Mouse (Mus musculus) heart, postnatal 0 days (tissue): ENCODE data around the gene Pdcl. TPM values are rescaled to one million over a fixed set of nuclear protein-coding genes. Genes with fewer than 3 reads are reported as not detected.

Experiments
- ATAC-seq: fragments of 200-750 bp; cut with Nextera tagmentation; 2 replicates; pipeline ENCODE4 v1.8.0; 2017; ENCODE audit warnings: low read depth, moderate number of reproducible peaks, moderate library complexity; ENCODE audit not compliant: insufficient read depth
- DNase-seq: peaks from one replicate; pipeline ENCODE4 v3.0.0-alpha.2; 2016; ENCODE audit warnings: low spot score
- H3K27ac ChIP-seq: fragments of 300-500 bp; sonication (generic); 2 replicates; pipeline ENCODE4 v1.5.1; 2014; ENCODE audit warnings: low read depth, mild to moderate bottlenecking
- H3K27me3 ChIP-seq: fragments of 300-500 bp; sonication (generic); 2 replicates; pipeline ENCODE4 v1.6.1; 2014; ENCODE audit warnings: low read length, mixed read lengths; ENCODE audit not compliant: control insufficient read depth, insufficient read depth
- H3K36me3 ChIP-seq: fragments of 300-500 bp; sonication (generic); replicated peaks from 2 replicates; pipeline ENCODE4 v1.6.1; 2014; ENCODE audit warnings: low read length, mixed read lengths; ENCODE audit not compliant: control insufficient read depth, insufficient read depth
- H3K4me1 ChIP-seq: fragments of 300-500 bp; sonication (generic); 2 replicates; pipeline ENCODE4 v1.6.1; 2014; ENCODE audit warnings: antibody characterized with exemption; ENCODE audit not compliant: control insufficient read depth, insufficient read depth
- H3K4me2 ChIP-seq: fragments of 300-500 bp; sonication (generic); 2 replicates; pipeline ENCODE4 v1.6.1; 2014; ENCODE audit warnings: low read depth, mild to moderate bottlenecking, low read length, moderate library complexity
- H3K4me3 ChIP-seq: fragments of 300-500 bp; sonication (generic); 2 replicates; pipeline ENCODE4 v1.5.1; 2014; ENCODE audit warnings: low read depth, low read length
- H3K9ac ChIP-seq: fragments of 300-500 bp; sonication (generic); replicated peaks from 2 replicates; pipeline ENCODE4 v1.6.1; 2014; ENCODE audit warnings: low read depth, low read length, mixed read lengths
- H3K9me3 ChIP-seq: fragments of 300-500 bp; sonication (generic); replicated peaks from 2 replicates; pipeline ENCODE4 v1.6.1; 2016; ENCODE audit warnings: low read length; ENCODE audit not compliant: control insufficient read depth
- CTCF ChIP-seq: IDR thresholded peaks from 2 replicates; pipeline ENCODE4 v1.5.1; 2016; ENCODE audit warnings: antibody characterized with exemption, control low read depth, low read depth
- EP300 ChIP-seq: IDR thresholded peaks from 2 replicates; pipeline ENCODE4 v1.6.1; 2016; ENCODE audit warnings: antibody characterized with exemption, low read depth
- WGBS: fragments of 180-500 bp; shearing (Covaris S2); extraction: QIAGEN DNeasy Blood & Tissue Kit; methylation state at CpG from one replicate; pipeline ENCODE4 v1.1.7; 2014; 5-methylcytosine and 5-hydroxymethylcytosine counted together
- polyA plus RNA-seq: library from polyadenylated mRNA; unstranded; fragments of >200 nt; fragmentation: Nextera tagmentation; extraction: Ambion mirVana; gene quantifications from 2 replicates; pipeline ENCODE4 v1.2.1, GENCODE M21; 2015
- total RNA-seq: library from RNA; depleted of rRNA; stranded (reverse); fragments of >200 nt; gene quantifications from 2 replicates; pipeline ENCODE4 v1.2.3, GENCODE M21; 2014; ENCODE audit warnings: low replicate concordance; rRNA removed

The Pdcl gene
- total and polyA plus RNA-seq, 2 experiments from 2014 or later: 22.8 to 27.6 TPM

DNA sequence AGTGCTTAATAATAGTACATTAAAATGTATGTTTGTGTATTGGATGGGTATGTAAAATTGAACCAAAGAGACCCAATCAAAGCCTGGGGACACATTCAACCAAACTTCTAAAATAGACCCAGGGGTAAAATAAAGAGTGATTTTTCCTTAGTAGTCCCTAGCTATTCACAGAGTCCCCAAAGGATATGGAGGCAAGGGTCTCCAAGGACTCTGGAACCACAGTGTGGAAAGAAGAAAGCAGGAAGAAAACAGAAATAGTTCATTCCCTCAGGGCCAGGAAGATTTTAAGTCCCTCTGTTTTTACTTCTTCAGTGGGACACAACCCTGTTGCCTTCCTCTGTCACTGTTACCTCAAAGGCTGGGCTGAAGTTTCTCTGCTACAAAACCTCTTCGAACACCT lies 32.9 kb downstream of the Pdcl start, which contains the start of gene Olfr368:
TSS of gene Olfr368 (plus strand) at position 301 of the 400 bp plus-strand sequence.
- no peak for TF ChIP-seq EP300
- TF ChIP-seq CTCF: no peak
- H3K4me1 ChIP-seq: no peaks in the 10 kb centered on the region
- WGBS: 71% methylated on average over 1 of the region's 1 CpGs
- no peak within 1 kb of the TSS for H3K27ac ChIP-seq
- H3K4me2 ChIP-seq: no peak within 1 kb of the TSS
- H3K9me3 ChIP-seq: no peaks in the 10 kb centered on the region
- no peak for ATAC-seq
- no peak within 1 kb of the TSS for H3K4me3 ChIP-seq
- DNase-seq: no peak
- no peaks in the 10 kb centered on the region for H3K27me3 ChIP-seq
- no peaks in the 10 kb centered on the region for H3K36me3 ChIP-seq
- H3K9ac ChIP-seq: no peak within 1 kb of the TSS

Other genes starting within 250 kb of the Pdcl start
- not detected in 2 replicates for gene Olfr362, start 241.4 kb downstream of the Pdcl start, total RNA-seq
- gene Olfr362, start 241.4 kb downstream of the Pdcl start, polyA plus RNA-seq: not detected in 2 replicates
- not detected in 2 replicates for gene Olfr364-ps1, start 220.0 kb downstream of the Pdcl start, total RNA-seq
- gene Olfr364-ps1, start 220.0 kb downstream of the Pdcl start, polyA plus RNA-seq: not detected in 2 replicates
- not detected in 2 replicates for gene Olfr365, start 171.1 kb downstream of the Pdcl start, total RNA-seq
- gene Olfr365, start 171.1 kb downstream of the Pdcl start, polyA plus RNA-seq: not detected in 2 replicates
- not detected in 2 replicates for gene Olfr366, start 147.8 kb downstream of the Pdcl start, total RNA-seq
- gene Olfr366, start 147.8 kb downstream of the Pdcl start, polyA plus RNA-seq: not detected in 2 replicates
- gene Olfr368, start 32.8 kb downstream of the Pdcl start, total RNA-seq: not detected in 2 replicates
- gene Olfr368, start 32.8 kb downstream of the Pdcl start, polyA plus RNA-seq: not detected in 2 replicates
- gene Rc3h2, start 63.6 kb upstream of the Pdcl start, total RNA-seq: 24.7 and 30.8 TPM in 2 replicates
- gene Rc3h2, start 63.6 kb upstream of the Pdcl start, polyA plus RNA-seq: 5.6 and 6.0 TPM in 2 replicates
- gene Zbtb26, start 83.8 kb upstream of the Pdcl start, total RNA-seq: 9.4 and 13.9 TPM in 2 replicates
- 1.9 and 2.0 TPM in 2 replicates for gene Zbtb26, start 83.8 kb upstream of the Pdcl start, polyA plus RNA-seq
- gene Zbtb6, start 83.8 kb upstream of the Pdcl start, total RNA-seq: 7.4 and 9.4 TPM in 2 replicates
- gene Zbtb6, start 83.8 kb upstream of the Pdcl start, polyA plus RNA-seq: 2.1 and 2.3 TPM in 2 replicates
- 27.7 and 35.3 TPM in 2 replicates for gene Rabgap1, start 83.9 kb upstream of the Pdcl start, total RNA-seq
- 18.9 and 21.5 TPM in 2 replicates for gene Rabgap1, start 83.9 kb upstream of the Pdcl start, polyA plus RNA-seq
- 0.89 and 2.6 TPM in 2 replicates for gene Gpr21, start 157.0 kb upstream of the Pdcl start, total RNA-seq
- gene Gpr21, start 157.0 kb upstream of the Pdcl start, polyA plus RNA-seq: 0.40 and 0.58 TPM in 2 replicates